Mouse (Mus musculus): ENCODE results near the gene Lrba.
A peak's percentile ranks its signal among the peaks of the same experiment; 100 is the strongest.

The Lrba gene

DNA sequence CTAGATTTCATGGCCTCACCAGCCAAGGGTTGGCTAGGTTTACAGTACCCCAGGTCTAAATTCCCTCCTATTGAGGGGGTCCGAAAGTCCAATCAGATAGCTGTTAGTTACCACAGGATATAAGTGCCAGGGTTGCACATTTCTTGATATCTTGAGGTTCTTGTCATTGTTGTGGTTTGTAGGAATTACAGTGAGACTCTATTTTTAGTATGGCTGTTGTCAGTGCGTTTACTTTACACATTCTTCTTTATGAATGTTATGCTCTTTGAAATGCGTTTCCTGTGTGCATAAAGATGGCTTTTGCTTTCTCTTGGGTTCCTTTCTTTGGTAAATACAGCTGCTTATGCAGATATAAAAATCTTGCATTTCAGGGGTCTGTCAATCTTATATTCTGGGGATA, 237.1 kb downstream of the Lrba start:
- ATAC-seq (ENCODE audit: insufficient number of reproducible peaks, low FRiP score, low TSS enrichment): no peak

- ATAC-seq (ENCODE audit: insufficient number of reproducible peaks, low FRiP score, low TSS enrichment): no peak
Observed at GRCm38 (mm10) chr3:86489992-86490391, 265.5 kb downstream of the Lrba start.

GRCm38 (mm10) chr3:86500586-86500985, 276.1 kb downstream of the Lrba start:
- ATAC-seq (ENCODE audit: insufficient number of reproducible peaks, low FRiP score, low TSS enrichment): no peak

DNA sequence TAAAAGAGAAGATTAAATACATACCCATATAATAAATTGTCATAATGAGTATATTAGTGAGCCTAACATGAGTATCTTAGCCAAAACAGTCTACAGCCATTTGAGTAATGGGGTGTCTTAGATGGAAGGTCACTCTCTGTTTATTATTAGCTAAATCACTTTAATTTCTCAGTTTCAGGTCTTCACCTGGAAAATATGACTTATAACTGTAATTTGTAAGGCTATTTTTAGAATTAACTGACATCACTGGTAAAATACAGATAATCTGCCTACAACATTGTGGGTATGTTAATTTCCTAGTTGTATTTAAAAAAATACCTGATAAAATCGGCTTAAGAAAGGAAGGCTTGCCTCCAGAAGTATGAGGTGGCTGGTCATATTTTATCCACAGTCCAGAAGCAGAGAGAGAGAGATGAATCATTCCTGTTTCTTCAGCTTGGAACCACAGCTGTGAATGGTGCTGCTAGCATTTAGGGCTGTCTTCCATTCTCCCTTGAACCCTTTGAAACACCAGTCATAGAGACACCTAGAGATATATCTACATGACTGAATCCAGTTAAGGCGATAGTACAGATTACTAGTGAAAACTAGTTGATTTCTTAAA, 294.1 kb downstream of the Lrba start:
- ATAC-seq (ENCODE audit: insufficient number of reproducible peaks, low FRiP score, low TSS enrichment): no peak

DNA sequence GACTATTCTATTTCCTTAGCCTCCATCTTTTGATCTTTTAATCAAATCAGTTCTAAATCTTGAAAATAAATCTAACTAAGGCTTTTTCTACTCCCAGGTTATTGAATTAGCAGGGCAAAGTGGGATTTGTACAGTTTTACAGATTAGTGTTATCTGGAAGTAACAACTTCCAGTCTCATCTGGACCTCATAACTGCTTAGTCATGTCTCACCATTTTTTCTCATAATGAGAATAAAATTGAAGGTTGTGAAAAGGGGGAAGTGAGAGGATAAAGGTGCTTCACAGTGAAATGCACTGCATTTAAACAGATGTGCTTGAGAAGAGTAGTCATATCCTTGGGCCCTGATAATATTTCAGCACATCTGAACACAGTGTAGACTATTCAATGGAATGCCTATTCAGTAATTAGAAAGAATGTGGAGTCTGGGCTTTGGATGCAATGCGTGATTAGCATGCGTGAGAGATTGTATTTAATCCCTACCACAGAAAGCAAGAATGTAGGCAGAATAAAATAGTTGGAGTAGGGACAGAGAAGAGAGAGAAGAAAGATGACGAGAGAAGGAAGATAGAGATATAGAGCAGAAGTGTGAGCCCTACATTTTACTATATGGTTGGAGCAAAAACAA, 298.5 kb downstream of the Lrba start:
- no peak for ATAC-seq (ENCODE audit: insufficient number of reproducible peaks, low FRiP score, low TSS enrichment)

DNA sequence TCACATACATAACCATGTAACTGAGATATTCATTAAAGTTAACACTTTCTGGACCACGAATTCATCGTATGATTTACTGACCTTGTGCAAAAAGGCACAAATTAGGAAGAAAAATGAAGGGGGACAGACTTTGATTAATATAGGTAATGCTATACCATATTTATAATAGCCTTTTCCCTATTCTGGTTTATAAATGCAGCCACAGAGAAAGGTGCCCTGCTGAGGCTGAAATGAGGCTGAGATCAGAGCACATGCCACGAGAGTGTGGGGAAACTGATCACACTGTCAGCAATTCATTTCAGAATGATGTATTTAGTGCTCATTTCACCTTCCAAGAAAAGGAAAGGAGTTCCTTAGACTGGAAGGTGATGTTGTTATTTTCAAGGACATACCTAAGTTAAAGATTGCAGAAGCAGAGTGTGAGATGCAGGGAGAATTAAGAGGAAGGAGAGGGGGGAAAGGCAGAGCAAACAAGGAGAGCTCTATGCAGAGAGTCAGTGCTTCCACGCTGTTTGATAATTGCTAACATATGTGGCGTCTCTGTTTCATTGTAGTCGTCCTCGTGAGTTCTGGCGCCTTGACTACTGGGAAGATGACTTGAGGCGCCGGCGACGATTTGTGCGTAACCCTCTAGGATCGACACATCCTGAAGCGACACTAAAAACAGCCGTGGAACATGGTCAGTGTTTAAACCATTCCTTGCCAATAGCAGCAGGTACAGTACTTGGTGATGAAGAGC, 307.2 kb downstream of the Lrba start:
- ATAC-seq (ENCODE audit: insufficient number of reproducible peaks, low FRiP score, low TSS enrichment): no peak

- no peak for ATAC-seq (ENCODE audit: insufficient number of reproducible peaks, low FRiP score, low TSS enrichment)
Observed at GRCm38 (mm10) chr3:86536751-86537150, 312.3 kb downstream of the Lrba start.

- no peak for ATAC-seq (ENCODE audit: insufficient number of reproducible peaks, low FRiP score, low TSS enrichment)
Observed at GRCm38 (mm10) chr3:86538645-86539554, 314.4 kb downstream of the Lrba start.

DNA sequence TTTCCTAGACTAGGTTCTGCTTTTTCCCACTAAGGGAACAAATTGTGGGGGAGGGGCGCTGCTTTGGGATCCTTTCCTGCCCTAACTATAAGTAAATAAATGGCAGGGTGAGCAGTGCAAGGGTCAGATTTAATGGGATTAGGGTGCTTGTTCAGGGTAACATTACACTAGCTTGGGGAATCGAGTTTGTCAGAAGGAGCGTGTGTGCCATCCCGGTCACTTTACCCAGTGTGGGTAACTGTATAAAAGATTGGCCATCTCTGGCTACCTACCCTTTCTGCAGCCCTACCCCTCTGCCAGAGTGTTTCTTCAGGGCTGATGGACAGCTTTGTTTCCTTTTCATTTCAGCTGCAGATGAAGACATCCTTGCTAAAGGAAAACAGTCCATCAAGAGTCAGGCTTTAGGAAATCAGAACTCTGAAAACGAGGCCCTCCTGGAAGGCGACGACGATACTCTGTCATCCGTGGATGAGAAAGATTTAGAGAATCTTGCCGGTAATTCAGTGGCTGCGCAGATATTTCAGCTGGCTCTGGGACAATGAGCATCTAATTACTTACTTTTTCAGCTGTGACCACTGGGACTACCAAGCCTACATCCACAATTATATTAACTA, 315.2 kb downstream of the Lrba start:
- ATAC-seq (ENCODE audit: insufficient number of reproducible peaks, low FRiP score, low TSS enrichment): no peak

DNA sequence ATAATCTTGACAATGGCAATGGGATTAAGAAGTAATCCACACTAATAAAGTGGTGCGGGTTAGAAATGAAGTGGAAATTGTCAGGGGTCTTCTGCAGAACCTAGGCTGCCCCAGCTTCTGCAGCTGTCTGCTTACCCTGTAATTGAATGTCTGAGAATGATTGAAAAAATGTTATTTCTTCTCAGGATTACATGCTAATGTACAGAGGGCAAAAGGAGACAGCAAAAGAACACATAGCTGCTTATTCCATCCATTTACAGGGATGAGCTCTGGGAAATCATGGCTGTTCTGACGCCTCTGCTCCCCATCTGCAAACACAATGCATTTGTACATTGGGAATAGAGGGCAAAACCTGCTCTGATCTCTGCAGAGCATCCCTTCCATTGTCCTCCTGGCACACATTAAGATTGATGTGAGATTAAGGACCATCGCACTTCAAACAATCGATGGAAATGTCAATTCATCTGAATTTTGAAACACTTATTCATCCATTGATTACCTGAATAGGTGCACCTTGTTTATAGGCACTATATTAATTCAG, 316.7 kb downstream of the Lrba start:
- no peak for ATAC-seq (ENCODE audit: insufficient number of reproducible peaks, low FRiP score, low TSS enrichment)

DNA sequence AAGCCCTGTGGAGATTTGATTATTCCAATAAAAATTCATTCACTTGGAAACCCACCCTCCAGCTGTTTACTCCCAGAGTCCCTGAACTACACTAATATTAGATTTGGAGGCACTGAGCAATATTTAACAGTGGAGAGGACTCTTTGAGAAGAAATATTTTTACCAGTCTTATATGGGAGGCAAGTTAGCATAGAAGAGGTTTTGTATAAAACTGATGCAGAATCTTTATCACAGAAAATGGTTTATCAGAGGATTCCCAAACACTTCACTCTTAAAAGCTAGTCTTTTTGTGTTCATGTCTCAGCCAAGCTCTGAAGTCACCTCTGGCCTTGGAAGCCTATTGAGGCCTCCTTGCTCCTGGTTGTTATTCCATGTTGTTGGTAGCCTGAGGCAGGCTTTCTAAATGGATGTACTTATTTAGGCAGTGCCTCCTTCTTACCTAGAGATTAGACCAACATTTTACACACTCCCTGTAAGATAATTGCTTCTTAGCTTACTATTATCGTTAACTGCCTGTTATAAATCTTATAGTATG, 317.4 kb downstream of the Lrba start:
- no peak for ATAC-seq (ENCODE audit: insufficient number of reproducible peaks, low FRiP score, low TSS enrichment)

DNA sequence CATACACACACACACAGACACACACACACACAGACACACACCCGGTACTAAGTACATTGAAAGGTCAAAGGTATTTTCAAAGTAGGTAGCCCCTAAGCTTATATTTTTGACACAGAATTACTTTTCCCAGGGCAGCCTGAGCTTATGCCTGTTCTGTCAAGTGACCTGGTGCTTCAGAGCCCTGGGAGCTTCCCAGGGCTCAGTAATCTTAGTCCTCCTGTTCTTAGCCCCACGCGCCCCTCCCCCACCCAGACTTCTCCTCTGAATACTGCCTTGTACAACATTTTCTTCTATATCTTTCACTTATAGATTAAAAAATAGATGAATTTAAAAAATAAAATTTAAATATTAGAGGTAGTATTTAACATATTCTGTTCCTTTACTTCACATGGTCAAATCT, 320.3 kb downstream of the Lrba start:
- ATAC-seq (ENCODE audit: insufficient number of reproducible peaks, low FRiP score, low TSS enrichment): no peak

DNA sequence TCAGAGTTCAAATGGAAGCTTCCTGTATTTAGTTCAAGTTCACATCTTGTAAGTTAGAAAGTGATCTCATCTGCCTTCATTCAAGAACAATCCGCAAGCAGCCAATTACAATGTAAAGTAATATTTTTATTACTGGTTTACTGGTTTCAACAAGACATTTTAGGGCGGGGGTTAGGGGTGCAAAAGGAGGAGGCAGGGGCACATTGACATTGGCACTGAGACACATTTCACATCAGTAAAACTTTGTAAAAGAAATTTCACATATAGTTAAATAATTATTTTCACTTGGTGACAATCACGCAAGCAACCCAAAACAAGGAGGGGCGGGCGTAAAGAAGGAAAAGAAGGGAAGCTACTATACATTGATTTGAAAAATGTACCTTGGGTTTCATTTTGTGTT, 321.5 kb downstream of the Lrba start:
- ATAC-seq (ENCODE audit: insufficient number of reproducible peaks, low FRiP score, low TSS enrichment): no peak

- peak; percentile 62 for ATAC-seq (ENCODE audit: insufficient number of reproducible peaks, low FRiP score, low TSS enrichment)
Observed at GRCm38 (mm10) chr3:86546471-86547250, 322.2 kb downstream of the Lrba start.

DNA sequence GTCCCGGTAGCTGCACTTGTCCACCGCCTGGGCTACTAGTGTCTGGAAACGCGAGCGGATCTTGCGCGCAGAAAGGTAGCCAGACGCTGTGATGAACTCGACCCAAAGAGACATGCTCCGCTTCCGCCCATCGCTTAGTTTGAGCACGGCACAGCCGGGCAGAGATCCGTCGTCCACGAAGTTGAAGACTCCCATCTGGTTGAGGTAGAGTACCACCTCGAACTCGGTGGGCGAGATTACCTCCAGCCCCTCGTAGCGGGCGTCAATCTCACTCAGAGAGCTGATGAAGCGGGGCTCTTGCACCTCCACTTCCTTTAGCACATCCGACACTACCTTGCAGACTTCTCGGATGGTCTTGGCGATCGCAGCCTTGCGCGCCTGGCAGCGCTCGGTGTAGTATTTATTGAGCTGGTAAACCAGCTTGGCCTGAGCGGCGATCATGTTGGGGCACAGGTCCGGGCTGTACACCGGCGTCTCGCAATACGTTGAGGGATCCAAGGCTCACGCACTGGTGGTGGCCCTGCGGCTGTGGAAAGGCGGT, 322.8 kb downstream of the Lrba start:
- peak; percentile 50 for ATAC-seq (ENCODE audit: insufficient number of reproducible peaks, low FRiP score, low TSS enrichment)

DNA sequence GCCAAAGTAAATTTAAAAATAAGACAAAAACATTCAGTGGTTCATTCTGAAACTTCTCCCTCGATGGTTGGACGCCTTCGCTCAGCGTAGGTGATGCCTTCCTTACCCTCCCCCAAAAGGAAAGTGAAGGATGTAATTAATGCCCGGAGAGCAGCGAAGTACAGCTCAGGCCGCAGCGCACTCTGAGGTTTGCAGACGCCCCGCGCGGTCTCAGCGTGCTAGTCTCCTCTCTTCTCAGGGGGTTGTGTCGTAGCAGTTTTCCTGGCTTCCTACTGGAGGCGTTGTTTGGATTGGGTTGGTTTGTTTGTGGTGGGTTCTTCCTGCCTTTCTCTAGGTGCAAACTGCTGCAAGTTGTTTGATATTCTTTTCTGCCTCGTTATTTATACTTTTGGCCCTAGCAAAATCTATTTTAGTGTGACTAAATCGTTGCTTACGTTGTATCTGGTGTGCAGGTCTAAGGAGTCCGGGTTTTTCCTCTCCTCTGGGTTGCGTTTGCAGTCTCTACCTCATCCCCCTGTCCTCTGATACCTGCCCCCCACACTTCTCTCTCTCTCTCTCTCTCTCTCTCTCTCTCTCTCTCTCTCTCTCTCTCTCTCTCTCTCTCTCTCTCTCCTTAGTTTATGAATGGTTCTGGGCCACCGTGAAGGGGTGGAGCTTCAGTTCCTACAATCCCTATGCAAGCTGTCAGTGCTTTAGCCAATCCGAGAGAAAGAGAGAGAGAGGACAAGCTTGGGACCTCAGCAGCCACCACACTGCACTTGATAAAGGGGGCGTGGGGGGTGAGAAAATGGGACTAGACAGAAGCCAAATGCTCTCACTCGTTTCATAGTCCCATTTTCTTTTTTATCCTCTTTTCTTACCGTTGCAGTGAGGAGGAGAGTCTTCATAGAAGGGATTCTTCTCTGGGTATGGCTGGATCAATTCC, 323.9 kb downstream of the Lrba start, which contains the start of gene Mab21l2:
Mab21l2 (minus strand) TSS at position 539 of the 925 bp plus-strand sequence.
- ATAC-seq (ENCODE audit: insufficient number of reproducible peaks, low FRiP score, low TSS enrichment): no peak

- ATAC-seq (ENCODE audit: insufficient number of reproducible peaks, low FRiP score, low TSS enrichment): no peak
Observed at GRCm38 (mm10) chr3:86550301-86551010, 326.0 kb downstream of the Lrba start.

Data from cerebellum, adult (tissue).